Mouse (Mus musculus): Measurements from ENCODE around the gene Mdm1. TPM values are rescaled to one million over a fixed set of nuclear protein-coding genes. Genes with fewer than 3 reads are reported as not detected.

Gene Mdm1
- polyA plus RNA-seq, 1 experiment from 2014 or later = 16.1 TPM

Other genes starting within 250 kb of the Mdm1 start
- not detected in 2 replicates for gene Il22, start 63.1 kb downstream of the Mdm1 start, polyA plus RNA-seq (2015; fragmentation: Nextera tagmentation; extraction: Ambion mirVana)
- gene Gm32717, start 99.0 kb downstream of the Mdm1 start, polyA plus RNA-seq (2015; fragmentation: Nextera tagmentation; extraction: Ambion mirVana) = not detected in 2 replicates
- gene Gm32802, start 116.9 kb downstream of the Mdm1 start, polyA plus RNA-seq (2015; fragmentation: Nextera tagmentation; extraction: Ambion mirVana) = not detected in 2 replicates
- not detected in 2 replicates for gene Iltifb, start 153.2 kb downstream of the Mdm1 start, polyA plus RNA-seq (2015; fragmentation: Nextera tagmentation; extraction: Ambion mirVana)
- 0.06 TPM in 1 of 2 replicates, not detected in the other for gene Gm9040, start 185.2 kb downstream of the Mdm1 start, polyA plus RNA-seq (2015; fragmentation: Nextera tagmentation; extraction: Ambion mirVana)
- gene Gm9044, start 190.6 kb downstream of the Mdm1 start, polyA plus RNA-seq (2015; fragmentation: Nextera tagmentation; extraction: Ambion mirVana) = 0.06 TPM in 1 of 2 replicates, not detected in the other
- 0.08 and 0.11 TPM in 2 replicates for gene Gm9045, start 196.0 kb downstream of the Mdm1 start, polyA plus RNA-seq (2015; fragmentation: Nextera tagmentation; extraction: Ambion mirVana)
- gene Gm9046, start 201.4 kb downstream of the Mdm1 start, polyA plus RNA-seq (2015; fragmentation: Nextera tagmentation; extraction: Ambion mirVana) = not detected in 2 replicates
- gene Gm9048, start 206.9 kb downstream of the Mdm1 start, polyA plus RNA-seq (2015; fragmentation: Nextera tagmentation; extraction: Ambion mirVana) = not detected in 2 replicates
- 0.08 and 0.11 TPM in 2 replicates for gene Gm9049, start 212.3 kb downstream of the Mdm1 start, polyA plus RNA-seq (2015; fragmentation: Nextera tagmentation; extraction: Ambion mirVana)

All from kidney, postnatal 0 days (tissue).